Mouse (Mus musculus) CH12.LX (cell line): ENCODE results near the gene Car10. TPM values are rescaled to one million over a fixed set of nuclear protein-coding genes. Genes with fewer than 3 reads are reported as not detected.

Source experiments
- DNase-seq: peaks from one replicate; pipeline ENCODE4 v3.0.0-alpha.2; 2013; ENCODE audit errors: extremely low read depth
- H3K27ac ChIP-seq: 2 replicates; pipeline ENCODE4 v1.5.1; 2012; ENCODE audit warnings: low read depth, mild to moderate bottlenecking, control low read depth, moderate library complexity; ENCODE audit not compliant: insufficient read depth
- H3K27me3 ChIP-seq: replicated peaks from 2 replicates; pipeline ENCODE3; 2012; ENCODE audit warnings: inconsistent platforms
- H3K36me3 ChIP-seq, 2 experiments: replicated peaks in 1 of 2; 2 replicates each; pipeline versions ENCODE3 to v1.6.1; 2012; ENCODE audit warnings: inconsistent platforms in 1 of 2, low read length in 1 of 2, mild to moderate bottlenecking in 1 of 2, mixed read lengths in 1 of 2, moderate library complexity in 1 of 2; ENCODE audit not compliant: control insufficient read depth in 1 of 2, insufficient read depth in 1 of 2
- H3K4me1 ChIP-seq, 2 experiments: 2 replicates each; pipeline ENCODE4 v1.6.1; 2012; ENCODE audit warnings: inconsistent platforms in 1 of 2, moderate library complexity in 1 of 2; ENCODE audit not compliant: insufficient read depth in 2 of 2, control insufficient read depth in 1 of 2
- H3K4me2 ChIP-seq: 2 replicates; pipeline ENCODE4 v1.6.1; 2012; ENCODE audit warnings: low read depth, mild to moderate bottlenecking, control low read depth; ENCODE audit not compliant: poor library complexity, insufficient read depth, severe bottlenecking
- H3K4me3 ChIP-seq, 3 experiments: fragments of 150-350 bp in 1 of 3; sonication (generic) in 1 of 3; replicated peaks in 1 of 3; 2 replicates each; pipeline versions ENCODE3 to v1.5.1; 2011 to 2012; ENCODE audit warnings: low read depth in 2 of 3, low read length in 2 of 3, mild to moderate bottlenecking in 2 of 3, moderate library complexity in 2 of 3, control low read depth in 1 of 3, improper control_type of control experiment in 1 of 3, inconsistent platforms in 1 of 3, mixed read lengths in 1 of 3; ENCODE audit not compliant: poor library complexity in 1 of 3
- H3K79me2 ChIP-seq: replicated peaks from 2 replicates; pipeline ENCODE4 v1.6.1; 2012; ENCODE audit warnings: mild to moderate bottlenecking, moderate library complexity; ENCODE audit not compliant: control insufficient read depth, poor library complexity, insufficient read depth, severe bottlenecking; ENCODE audit errors: extremely low read depth
- H3K9ac ChIP-seq: 2 replicates; pipeline ENCODE4 v1.6.1; 2012; ENCODE audit warnings: low read depth, mild to moderate bottlenecking, control low read depth, moderate library complexity; ENCODE audit not compliant: insufficient read depth
- H3K9me3 ChIP-seq: replicated peaks from 2 replicates; pipeline ENCODE3; 2012; ENCODE audit warnings: low read length, inconsistent platforms, mixed read lengths
- BHLHE40 ChIP-seq: IDR thresholded peaks from 2 replicates; pipeline ENCODE4 v1.6.1; 2011; ENCODE audit warnings: mild to moderate bottlenecking, low read depth, low read length, improper control_type of control experiment
- CHD1 ChIP-seq: IDR thresholded peaks from 2 replicates; pipeline ENCODE4 v1.6.1; 2012; ENCODE audit warnings: low read depth, low read length, improper control_type of control experiment, inconsistent platforms
- CTCF ChIP-seq, 2 experiments: IDR thresholded peaks in 1 of 2; conservative IDR thresholded peaks in 1 of 2; 2 replicates each; pipeline ENCODE4 v1.5.1; 2011 to 2012; ENCODE audit warnings: low read depth in 2 of 2, low read length in 2 of 2, improper control_type of control experiment in 1 of 2, inconsistent platforms in 1 of 2, mild to moderate bottlenecking in 1 of 2, moderate library complexity in 1 of 2
- ELF1 ChIP-seq: IDR thresholded peaks from 2 replicates; pipeline ENCODE4 v1.6.1; 2014; ENCODE audit warnings: low read depth, mild to moderate bottlenecking, inconsistent platforms, low read length, improper control_type of control experiment
- ETS1 ChIP-seq: conservative IDR thresholded peaks from 2 replicates; pipeline ENCODE4 v1.6.1; 2012; ENCODE audit warnings: low read depth, mild to moderate bottlenecking, inconsistent platforms, low read length, improper control_type of control experiment, moderate library complexity
- KAT2A ChIP-seq: IDR thresholded peaks from 2 replicates; pipeline ENCODE4 v1.6.1; 2012; ENCODE audit warnings: low read length, improper control_type of control experiment, inconsistent platforms; ENCODE audit not compliant: insufficient replicate concordance
- MXI1 ChIP-seq: IDR thresholded peaks from 2 replicates; pipeline ENCODE4 v1.6.1; 2011; ENCODE audit warnings: mild to moderate bottlenecking, low read depth, low read length, improper control_type of control experiment
- NRF1 ChIP-seq: IDR thresholded peaks from 2 replicates; pipeline ENCODE4 v1.6.1; 2014; ENCODE audit warnings: low read depth, mild to moderate bottlenecking, inconsistent platforms, low read length, improper control_type of control experiment, moderate library complexity
- POLR2A ChIP-seq: IDR thresholded peaks from 2 replicates; pipeline ENCODE4 v1.6.1; 2011; ENCODE audit warnings: low read depth, mild to moderate bottlenecking, improper control_type of control experiment, low read length
- POLR2AphosphoS2 ChIP-seq: IDR thresholded peaks from 2 replicates; pipeline ENCODE4 v1.6.1; 2011; ENCODE audit warnings: low read depth, low read length, improper control_type of control experiment
- RAD21 ChIP-seq: IDR thresholded peaks from 2 replicates; pipeline ENCODE4 v1.6.1; 2011; ENCODE audit warnings: low read depth, mild to moderate bottlenecking, low read length, improper control_type of control experiment, moderate library complexity
- RCOR1 ChIP-seq: conservative IDR thresholded peaks from 2 replicates; pipeline ENCODE4 v1.6.1; 2012; ENCODE audit warnings: low read depth, mild to moderate bottlenecking, inconsistent platforms, low read length, improper control_type of control experiment
- SMC3 ChIP-seq: IDR thresholded peaks from 2 replicates; pipeline ENCODE4 v1.6.1; 2011; ENCODE audit warnings: low read depth, low read length, improper control_type of control experiment
- TBP ChIP-seq: conservative IDR thresholded peaks from 2 replicates; pipeline ENCODE4 v1.6.1; 2011; ENCODE audit warnings: low read depth, low read length, improper control_type of control experiment
- TCF12 ChIP-seq: IDR thresholded peaks from 2 replicates; pipeline ENCODE4 v1.6.1; 2014; ENCODE audit warnings: low read depth, mild to moderate bottlenecking, inconsistent platforms, low read length, improper control_type of control experiment
- ZKSCAN1 ChIP-seq: IDR thresholded peaks from 2 replicates; pipeline ENCODE4 v1.6.1; 2012; ENCODE audit warnings: low read depth, inconsistent platforms, low read length, improper control_type of control experiment, borderline replicate concordance
- dilution Hi-C: fragments of 300-500 bp; cut with MboI; formaldehyde crosslinking; loops from 2 replicates; pipeline ENCODE4 v1.14.3; 2020; ENCODE audit warnings: low sequenced_read_pairs; ENCODE audit not compliant: extremely low pct_unique_long_range_greater_than_20kb, extremely low pct_ligation_motif_present
- in situ Hi-C: fragments of 300-500 bp; cut with MboI; formaldehyde crosslinking; loops from 3 replicates; pipeline ENCODE4 v1.14.3; 2019; ENCODE audit warnings: low sequenced_read_pairs, low pct_ligation_motif_present, low pct_unique_long_range_greater_than_20kb, mixed read lengths
- polyA plus RNA-seq: library from polyadenylated mRNA; unstranded; fragments of >175 nt; gene quantifications from 2 replicates; pipeline ENCODE4 v1.2.1, GENCODE M21; 2012; ENCODE audit warnings: low read depth; ENCODE audit not compliant: insufficient read length
- total RNA-seq, 2 experiments: library from RNA; depleted of rRNA; stranded (reverse); fragments of 300-350 nt in 1 of 2; fragments of >200 nt in 1 of 2; gene quantifications; 2 replicates each; pipeline ENCODE4 v1.2.3; 2012 to 2014

Gene Car10
- total and polyA plus RNA-seq, 3 experiments: not detected

DNA sequence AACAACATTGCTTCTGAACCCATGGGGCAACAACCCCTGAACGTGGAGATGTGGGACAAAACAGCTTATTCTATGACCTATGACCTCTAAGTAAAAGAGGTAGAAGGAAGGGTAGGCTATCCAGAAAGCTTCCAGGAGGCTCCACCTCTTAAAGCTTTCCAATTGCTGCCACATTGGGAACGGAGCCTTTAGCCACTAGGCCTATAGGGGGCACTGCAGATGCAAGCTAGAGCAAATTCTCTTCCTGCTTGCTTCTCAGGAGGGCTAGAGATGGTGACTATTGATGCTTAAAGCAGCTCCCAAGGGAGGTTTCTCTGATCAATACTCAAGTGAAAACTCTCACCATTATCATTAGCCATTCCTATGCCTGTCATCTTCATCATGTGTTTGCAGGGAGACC is 416.6 kb downstream of the Car10 start:
- dilution Hi-C loops (no loop called here), in situ Hi-C loops (loop anchor here (25.0 kb wide), 1 partner anchor 298 kb away; no protein-coding TSS in a partner anchor)
- TF ChIP-seq POLR2AphosphoS2 (no peak), ETS1 (no peak), TBP (no peak), SMC3 (peak; percentile 28), ELF1 (0 out of 2 replicates have a peak, but pooled peaks have one; percentile 31), BHLHE40 (no peak), CTCF (conservative IDR thresholded peaks at IDR 0.05 in 1 of 2, IDR thresholded peaks at IDR 0.05 in 1 of 2; ENCODE audit: low read depth in 2 of 2, low read length in 2 of 2) (peak; percentile 36 to 70; a peak in 3 of 4 replicates), RAD21 (peak; percentile 44), KAT2A (no peak), POLR2A (no peak), NRF1 (no peak), RCOR1 (no peak), TCF12 (no peak)

DNA sequence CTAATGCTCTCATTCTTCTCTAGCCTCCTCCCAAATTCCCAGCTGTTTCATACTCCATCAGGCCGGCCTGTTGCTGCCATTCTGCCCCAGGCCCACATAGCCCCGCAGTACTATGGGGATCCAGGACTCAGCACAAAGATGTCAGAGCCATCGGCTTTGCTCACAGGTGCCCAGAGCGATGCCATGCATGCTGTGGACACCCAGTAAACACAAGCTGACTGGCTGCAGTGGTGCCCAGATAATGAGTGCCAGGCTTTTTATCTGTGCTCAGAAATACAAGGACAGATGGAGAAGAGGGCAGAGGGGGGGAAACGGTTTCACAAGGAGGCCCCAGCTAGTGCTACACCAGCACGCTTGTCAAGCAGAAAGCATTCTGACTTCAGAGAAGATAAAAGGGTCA is 417.7 kb downstream of the Car10 start:
- Histone ChIP-seq H3K36me3 (no peaks in the 10 kb centered on the region), H3K4me1 (no peaks in the 10 kb centered on the region), H3K9me3 (no peaks in the 10 kb centered on the region), H3K9ac (no peak overlapping the region), H3K4me3 (no peak overlapping the region), H3K27me3 (peaks cover 63% of the 10 kb centered on the region), H3K79me2 (no peaks in the 10 kb centered on the region), H3K27ac (no peak overlapping the region), H3K4me2 (no peak overlapping the region)
- DNase-seq: no peak
- in situ Hi-C loops: loop anchor here (25.0 kb wide), 1 partner anchor 297 kb away; no protein-coding TSS in a partner anchor
- dilution Hi-C loops: no loop called here
- no peak for TF ChIP-seq MXI1
- no peak for TF ChIP-seq NRF1
- no peak for TF ChIP-seq ZKSCAN1
- no peak for TF ChIP-seq TBP
- TF ChIP-seq CHD1: no peak
- TF ChIP-seq KAT2A: no peak

More for the DNA sequence above, 416.6 kb downstream of the Car10 start:
- no peak overlapping the region for H3K27ac ChIP-seq
- H3K36me3 ChIP-seq: no peaks in the 10 kb centered on the region
- peaks cover 58% of the 10 kb centered on the region for H3K27me3 ChIP-seq
- no peak overlapping the region for H3K9ac ChIP-seq
- DNase-seq: peak; percentile 18
- no peak overlapping the region for H3K4me2 ChIP-seq
- H3K4me1 ChIP-seq: no peaks in the 10 kb centered on the region
- no peak overlapping the region for H3K4me3 ChIP-seq
- no peaks in the 10 kb centered on the region for H3K79me2 ChIP-seq
- H3K9me3 ChIP-seq: no peaks in the 10 kb centered on the region
